Mouse (Mus musculus): ENCODE data around the gene Adcy1.

Adcy1 gene

DNA sequence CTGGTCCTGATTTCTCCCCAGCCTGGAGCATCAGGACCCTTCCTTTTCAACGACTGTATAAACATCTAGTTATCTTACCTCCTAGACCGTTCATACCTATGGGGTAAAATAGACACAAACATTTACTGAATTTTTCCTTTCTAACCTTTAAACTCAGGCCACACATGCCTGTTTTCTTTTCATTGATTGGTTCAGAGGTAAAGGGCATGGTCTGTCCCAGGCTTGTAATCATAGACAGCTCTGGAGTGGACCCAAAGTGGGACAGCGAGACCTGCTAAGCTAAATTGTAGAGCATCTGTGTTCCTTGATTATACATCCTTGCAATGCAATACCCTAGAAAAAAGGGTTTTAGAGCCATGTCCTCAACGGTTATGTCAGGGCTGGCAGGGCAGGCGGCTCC, 70.4 kb downstream of the Adcy1 start:
- DNase-seq (ENCODE audit: extremely low read depth, insufficient read length, low spot score), result no peak

- no peak for DNase-seq (ENCODE audit: extremely low read depth, insufficient read length, low spot score)
Observed at GRCm38 (mm10) chr11:7134319-7134718, 71.0 kb downstream of the Adcy1 start.

DNA sequence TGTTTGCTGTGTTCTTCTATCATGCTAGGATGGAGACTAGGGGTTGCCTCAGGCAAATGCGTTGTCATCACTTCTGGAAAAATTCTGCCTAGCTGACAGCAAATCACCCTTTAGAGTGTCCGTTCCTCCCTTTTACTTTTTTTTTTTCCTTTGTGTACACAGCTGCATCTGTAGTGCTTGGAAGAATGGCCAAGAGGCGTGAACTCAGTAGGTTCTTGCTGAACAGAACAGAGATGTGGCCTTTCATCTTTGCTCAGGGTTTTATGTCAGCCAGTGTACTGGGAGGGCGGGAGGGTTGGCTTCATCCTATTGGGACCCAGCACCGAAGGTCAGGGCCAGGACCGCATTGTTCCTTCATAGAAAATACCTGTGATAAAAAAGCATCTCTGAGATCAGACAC, 72.0 kb downstream of the Adcy1 start:
- DNase-seq (ENCODE audit: extremely low read depth, insufficient read length, low spot score), result no peak

- no peak for DNase-seq (ENCODE audit: extremely low read depth, insufficient read length, low spot score)
Observed at GRCm38 (mm10) chr11:7135763-7136162, 72.5 kb downstream of the Adcy1 start.

DNA sequence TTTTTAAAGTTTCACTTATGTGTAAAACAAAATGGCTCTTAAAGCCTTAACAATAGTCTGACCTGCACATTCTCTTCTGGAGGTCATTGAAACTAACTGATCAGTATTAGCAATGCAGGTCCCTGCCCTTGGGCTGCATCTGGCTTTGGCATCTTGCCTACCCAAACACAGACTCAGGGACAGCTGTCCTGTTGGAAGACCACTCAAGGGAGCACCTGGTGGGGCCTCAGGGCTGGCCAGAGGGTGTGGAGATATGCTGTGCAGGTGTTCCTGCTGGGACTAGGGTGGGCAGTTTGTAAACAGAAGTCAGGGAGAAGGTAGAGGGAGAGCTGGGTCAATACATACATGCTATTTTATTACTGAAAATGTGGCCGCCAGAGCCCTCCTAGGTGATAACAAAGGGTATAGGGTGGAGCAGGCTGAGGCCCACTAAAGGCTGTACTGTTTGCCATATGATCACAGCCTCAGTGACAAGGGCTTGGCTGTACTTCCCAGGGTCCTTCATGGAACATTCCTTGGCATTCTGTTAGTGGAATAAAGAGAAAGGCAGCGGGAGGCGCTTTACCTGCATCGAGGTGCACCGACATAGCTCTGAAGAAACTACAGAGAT, 73.1 kb downstream of the Adcy1 start:
- DNase-seq (ENCODE audit: extremely low read depth, insufficient read length, low spot score), result no peak

GRCm38 (mm10) chr11:7138370-7138769, 75.1 kb downstream of the Adcy1 start:
- no peak for DNase-seq (ENCODE audit: extremely low read depth, insufficient read length, low spot score)

- no peak for DNase-seq (ENCODE audit: extremely low read depth, insufficient read length, low spot score)
Observed at GRCm38 (mm10) chr11:7140449-7140848, 77.2 kb downstream of the Adcy1 start.

DNA sequence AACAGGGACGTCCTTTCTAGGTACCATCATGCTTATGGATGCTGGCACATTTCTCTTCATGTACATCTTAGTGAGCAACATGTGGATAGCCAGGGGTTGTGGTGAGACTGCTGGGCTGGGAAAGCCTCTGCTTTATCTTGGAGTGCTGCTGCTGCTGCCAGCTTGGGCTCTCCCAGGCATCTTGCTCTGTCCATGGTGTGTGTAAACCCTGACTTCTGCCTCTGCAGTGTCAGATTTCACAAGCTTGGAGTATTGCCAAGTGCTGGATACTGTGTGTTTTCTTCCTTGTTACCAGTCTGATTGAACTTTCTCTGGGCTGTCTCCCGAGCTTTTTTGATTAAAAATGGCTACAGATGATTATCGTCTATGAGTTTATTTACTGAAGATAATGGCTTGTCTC, 79.4 kb downstream of the Adcy1 start:
- peak; percentile 22 for DNase-seq (ENCODE audit: extremely low read depth, insufficient read length, low spot score)

GRCm38 (mm10) chr11:7144369-7144768, 81.1 kb downstream of the Adcy1 start:
- DNase-seq (ENCODE audit: extremely low read depth, insufficient read length, low spot score), result no peak

DNA sequence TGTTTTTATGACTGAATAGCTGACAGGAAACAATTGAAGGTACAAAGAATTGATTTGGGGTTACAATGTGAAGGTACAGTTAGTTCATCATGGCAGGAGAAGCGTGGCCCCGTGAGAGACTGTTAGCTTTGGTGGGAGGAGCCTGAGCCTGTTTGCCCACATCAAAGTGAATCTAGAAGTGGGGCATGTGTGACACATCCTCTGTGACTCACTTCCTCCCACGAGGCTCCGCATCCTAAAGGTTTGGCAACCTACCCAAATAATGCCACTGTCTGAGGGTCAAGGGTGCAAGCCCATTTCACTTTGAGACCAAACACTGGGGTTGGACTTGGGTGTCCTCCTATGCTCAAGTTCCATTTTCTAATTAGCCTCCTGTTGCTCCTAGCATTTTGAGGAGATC, 81.9 kb downstream of the Adcy1 start:
- peak; percentile 25 for DNase-seq (ENCODE audit: extremely low read depth, insufficient read length, low spot score)

DNA sequence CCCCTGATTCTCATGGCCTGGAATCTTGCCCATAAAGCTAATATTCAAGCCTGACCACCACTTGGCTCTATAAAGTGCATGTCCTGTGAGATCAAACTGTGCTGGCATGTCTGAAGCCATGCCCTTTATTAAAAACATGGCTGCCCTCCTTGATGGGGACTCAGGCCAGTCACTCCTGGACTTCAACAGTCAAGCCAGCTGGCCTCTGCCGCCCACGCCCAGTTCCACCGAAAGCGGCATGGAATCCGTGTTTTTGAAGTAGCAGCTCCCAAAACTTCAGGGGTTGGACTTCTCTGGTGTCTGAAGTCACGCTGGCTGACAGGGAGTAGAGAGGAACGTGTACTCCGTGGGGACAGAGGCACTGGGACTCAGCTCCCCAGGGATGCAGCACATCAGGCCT, 84.2 kb downstream of the Adcy1 start:
- no peak for DNase-seq (ENCODE audit: extremely low read depth, insufficient read length, low spot score)

- no peak for DNase-seq (ENCODE audit: extremely low read depth, insufficient read length, low spot score)
Observed at GRCm38 (mm10) chr11:7147945-7148344, 84.7 kb downstream of the Adcy1 start.

- no peak for DNase-seq (ENCODE audit: extremely low read depth, insufficient read length, low spot score)
Observed at GRCm38 (mm10) chr11:7149471-7149870, 86.2 kb downstream of the Adcy1 start.

- no peak for DNase-seq (ENCODE audit: extremely low read depth, insufficient read length, low spot score)
Observed at GRCm38 (mm10) chr11:7150511-7150910, 87.2 kb downstream of the Adcy1 start.

DNA sequence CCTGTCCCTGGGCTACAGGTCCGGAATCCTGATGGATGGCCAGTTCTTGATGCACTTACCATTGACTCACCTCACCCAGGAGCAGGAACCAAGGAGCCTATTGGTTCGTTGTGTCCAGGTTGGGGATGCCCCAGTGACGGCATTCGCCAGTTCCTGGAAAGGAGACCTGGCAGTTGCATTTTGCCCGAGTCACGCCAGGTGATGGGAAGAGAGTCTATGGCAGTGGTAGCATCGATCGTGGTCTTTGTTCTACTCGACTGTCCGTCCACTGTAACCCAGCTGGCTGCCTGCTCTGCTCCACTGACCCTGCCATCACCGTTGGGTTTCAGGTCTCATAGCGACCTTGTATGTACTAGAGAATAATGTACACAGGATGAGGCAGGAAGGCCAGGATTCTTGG, 89.1 kb downstream of the Adcy1 start:
- DNase-seq (ENCODE audit: extremely low read depth, insufficient read length, low spot score), result no peak

GRCm38 (mm10) chr11:7153081-7153480, 89.8 kb downstream of the Adcy1 start:
- DNase-seq (ENCODE audit: extremely low read depth, insufficient read length, low spot score), result no peak

DNA sequence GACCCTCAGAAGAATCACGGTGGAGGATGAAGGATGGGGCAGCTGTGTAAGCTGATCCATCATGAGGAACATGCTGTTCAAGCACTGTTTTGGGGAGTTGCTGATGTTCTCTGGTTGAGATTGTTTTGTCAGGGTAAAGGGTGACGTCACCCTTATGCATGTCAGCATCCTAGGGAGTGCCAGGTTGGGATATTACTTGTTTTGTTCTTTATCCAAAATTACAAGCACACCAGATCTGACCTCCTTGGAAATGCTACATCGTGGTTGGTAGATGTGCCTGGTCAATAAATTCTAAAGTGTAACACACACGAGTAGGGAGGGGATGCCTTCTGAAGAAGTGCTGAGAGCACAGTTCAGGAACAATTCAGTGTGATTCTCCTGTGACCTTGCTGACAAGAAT, 93.1 kb downstream of the Adcy1 start:
- no peak for DNase-seq (ENCODE audit: extremely low read depth, insufficient read length, low spot score)

DNA sequence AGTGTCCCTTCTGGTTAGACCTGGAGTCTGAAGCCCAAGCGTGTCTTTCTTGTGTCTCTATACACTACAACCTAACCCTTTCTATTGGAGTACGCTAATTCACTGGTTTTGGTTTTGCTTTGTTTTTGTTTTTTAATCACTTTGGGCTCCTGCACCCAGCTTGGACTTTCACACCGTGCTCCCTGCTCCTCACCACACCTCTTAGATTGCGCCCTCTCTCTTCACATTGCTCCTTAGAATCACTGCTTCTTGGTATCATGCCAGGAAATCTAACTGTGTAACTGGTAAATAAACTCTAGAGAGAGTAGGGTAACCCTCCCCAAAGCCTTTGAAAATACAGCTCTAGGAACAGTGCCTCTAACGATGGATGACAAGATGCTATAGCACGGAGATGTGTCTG, 94.9 kb downstream of the Adcy1 start:
- no peak for DNase-seq (ENCODE audit: extremely low read depth, insufficient read length, low spot score)

- no peak for DNase-seq (ENCODE audit: extremely low read depth, insufficient read length, low spot score)
Observed at GRCm38 (mm10) chr11:7160146-7160545, 96.9 kb downstream of the Adcy1 start.

- DNase-seq (ENCODE audit: extremely low read depth, insufficient read length, low spot score), result no peak
Observed at GRCm38 (mm10) chr11:7160637-7161101, 97.4 kb downstream of the Adcy1 start.

DNA sequence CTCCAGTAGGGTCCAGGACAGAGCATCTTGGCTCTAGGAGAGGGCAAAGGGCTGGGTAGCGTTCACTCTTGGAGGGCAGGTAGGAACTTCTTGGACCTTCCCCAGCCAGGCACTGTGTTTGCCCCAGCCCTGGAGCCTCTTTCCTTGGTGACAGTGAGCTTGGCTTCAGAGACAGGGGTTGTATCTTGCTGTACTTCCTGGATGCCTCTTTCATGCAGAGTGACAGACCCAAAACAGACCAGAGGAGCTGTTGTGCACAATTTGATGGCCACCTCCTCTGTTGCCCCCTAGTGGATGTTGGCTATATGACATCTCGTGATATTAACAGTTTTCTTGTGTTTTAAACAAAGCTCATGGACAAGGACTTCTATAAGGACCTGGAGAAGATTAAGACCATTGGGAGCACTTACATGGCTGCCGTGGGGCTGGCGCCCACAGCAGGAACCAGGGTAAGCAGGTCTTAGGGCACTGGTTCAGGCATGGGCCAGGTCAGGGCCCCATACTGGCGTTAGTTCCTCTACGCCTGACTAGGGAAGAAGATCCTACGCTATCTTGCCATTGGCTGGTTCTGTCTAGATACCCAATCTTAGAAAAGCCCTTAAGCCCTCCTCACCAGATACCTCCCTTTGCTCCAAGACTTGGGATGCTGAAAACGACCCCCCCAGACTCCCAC, 98.3 kb downstream of the Adcy1 start:
- no peak for DNase-seq (ENCODE audit: extremely low read depth, insufficient read length, low spot score)

DNA sequence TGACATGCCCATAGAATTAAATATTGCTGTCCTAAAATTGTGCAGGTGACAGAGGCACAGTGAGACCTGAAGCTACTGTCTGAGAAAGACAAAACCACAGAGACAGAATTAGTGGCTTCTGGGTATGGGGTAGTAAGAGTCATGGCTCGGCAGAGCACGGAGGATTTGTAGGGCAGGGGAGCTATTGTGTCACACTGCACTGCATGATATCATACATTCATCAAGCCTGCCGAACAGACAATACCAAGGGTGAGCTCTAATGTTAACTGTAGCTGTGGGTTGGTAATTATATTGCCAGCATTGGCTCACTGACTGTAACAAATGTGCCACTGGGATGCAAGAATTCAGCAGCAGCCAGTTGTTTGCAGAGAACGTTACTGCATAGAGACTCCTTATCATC, 101.1 kb downstream of the Adcy1 start:
- DNase-seq (ENCODE audit: extremely low read depth, insufficient read length, low spot score), result no peak

DNA sequence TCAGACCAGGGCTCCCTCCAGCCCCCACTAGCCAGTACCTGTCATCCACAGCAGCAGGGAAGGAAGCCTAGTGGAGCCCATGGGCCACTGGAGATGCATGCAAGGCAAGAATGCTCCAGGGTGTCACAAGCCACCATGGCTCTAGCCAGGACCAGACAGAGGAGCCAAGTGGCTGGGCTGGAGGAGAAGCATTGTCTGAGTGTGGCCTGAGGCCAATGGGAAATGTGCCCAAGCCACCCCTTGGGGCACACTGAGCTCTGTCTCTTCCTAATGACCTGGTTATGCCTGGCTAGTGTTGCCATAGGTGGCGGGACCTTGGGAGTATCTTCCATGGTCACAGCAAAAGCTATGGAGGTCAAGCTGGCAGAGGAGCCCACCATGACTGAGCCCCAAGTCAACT, 106.4 kb downstream of the Adcy1 start:
- DNase-seq (ENCODE audit: extremely low read depth, insufficient read length, low spot score), result no peak

Data from 3134 (cell line).